Mouse (Mus musculus) MEL (cell line): ENCODE data around the gene Carnmt1. TPM values are rescaled to one million over a fixed set of nuclear protein-coding genes. Genes with fewer than 3 reads are reported as not detected.
A peak's percentile ranks its signal among the peaks of the same experiment; 100 is the strongest.

Experiments used
- DNase-seq: peaks from one replicate; pipeline ENCODE4 v3.0.0; 2011; ENCODE audit warnings: low read depth, low spot score
- H3K27ac ChIP-seq: 2 replicates; pipeline ENCODE4 v1.5.1; 2012; ENCODE audit warnings: low read depth, mild to moderate bottlenecking, control low read depth, low read length, moderate library complexity; ENCODE audit not compliant: control insufficient read depth
- H3K27me3 ChIP-seq, 2 experiments: fragments of 150-350 bp in 1 of 2; sonication (generic) in 1 of 2; 2 replicates each; pipeline ENCODE4 v1.6.1; 2012; ENCODE audit warnings: low read length in 2 of 2, mild to moderate bottlenecking in 2 of 2, improper control_type of control experiment in 1 of 2, moderate library complexity in 1 of 2; ENCODE audit not compliant: insufficient read depth in 2 of 2, control insufficient read depth in 1 of 2
- H3K36me3 ChIP-seq, 2 experiments: 2 replicates each; pipeline ENCODE4 v1.6.1; 2012 to 2014; ENCODE audit warnings: low read length in 2 of 2, improper control_type of control experiment in 1 of 2, inconsistent platforms in 1 of 2, mild to moderate bottlenecking in 1 of 2; ENCODE audit not compliant: insufficient read depth in 2 of 2, control insufficient read depth in 1 of 2
- H3K4me1 ChIP-seq, 2 experiments: fragments of 150-350 bp in 1 of 2; sonication (generic) in 1 of 2; 2 replicates each; pipeline ENCODE4 v1.6.1; 2012; ENCODE audit warnings: low read length in 2 of 2, improper control_type of control experiment in 1 of 2, mild to moderate bottlenecking in 1 of 2; ENCODE audit not compliant: insufficient read depth in 2 of 2, control insufficient read depth in 1 of 2
- H3K4me3 ChIP-seq, 2 experiments: fragments of 150-350 bp in 1 of 2; sonication (generic) in 1 of 2; 2 replicates each; pipeline ENCODE4 v1.5.1; 2012; ENCODE audit warnings: low read depth in 2 of 2, low read length in 2 of 2, mild to moderate bottlenecking in 2 of 2, moderate library complexity in 2 of 2, control low read depth in 1 of 2, improper control_type of control experiment in 1 of 2; ENCODE audit not compliant: control insufficient read depth in 1 of 2, insufficient read depth in 1 of 2
- H3K79me2 ChIP-seq: 2 replicates; pipeline ENCODE4 v1.6.1; 2012; ENCODE audit warnings: mild to moderate bottlenecking, low read length, moderate library complexity; ENCODE audit not compliant: control insufficient read depth, poor library complexity, insufficient read depth
- H3K9ac ChIP-seq: 2 replicates; pipeline ENCODE4 v1.6.1; 2012; ENCODE audit warnings: low read depth, mild to moderate bottlenecking, control low read depth, low read length, moderate library complexity; ENCODE audit not compliant: control insufficient read depth, poor library complexity, severe bottlenecking
- H3K9me3 ChIP-seq: fragments of 150-350 bp; sonication (generic); replicated peaks from 2 replicates; pipeline ENCODE4 v1.6.1; 2012; ENCODE audit warnings: mild to moderate bottlenecking, low read length, improper control_type of control experiment, moderate library complexity; ENCODE audit not compliant: insufficient read depth
- BHLHE40 ChIP-seq: IDR thresholded peaks from 2 replicates; pipeline ENCODE4 v1.6.1; 2012; ENCODE audit warnings: low read depth, mild to moderate bottlenecking, inconsistent platforms, low read length, improper control_type of control experiment, borderline replicate concordance
- CHD1 ChIP-seq: IDR thresholded peaks from 2 replicates; pipeline ENCODE4 v1.6.1; 2012; ENCODE audit warnings: low read depth, mild to moderate bottlenecking, inconsistent platforms, low read length, improper control_type of control experiment
- CHD2 ChIP-seq: IDR thresholded peaks from 2 replicates; pipeline ENCODE4 v1.6.1; 2011; ENCODE audit warnings: low read length, improper control_type of control experiment
- CTCF ChIP-seq, 3 experiments: IDR thresholded peaks in 2 of 3; conservative IDR thresholded peaks in 1 of 3; 2 replicates each; pipeline ENCODE4 v1.5.1; 2011 to 2012; ENCODE audit warnings: low read length in 3 of 3, low read depth in 2 of 3, mild to moderate bottlenecking in 2 of 3, improper control_type of control experiment in 1 of 3, inconsistent platforms in 1 of 3, mixed read lengths in 1 of 3, moderate library complexity in 1 of 3; ENCODE audit not compliant: control insufficient read depth in 1 of 3, insufficient read depth in 1 of 3, poor library complexity in 1 of 3, severe bottlenecking in 1 of 3
- E2F4 ChIP-seq: IDR thresholded peaks from 2 replicates; pipeline ENCODE4 v1.6.1; 2011; ENCODE audit warnings: low read depth, low read length, improper control_type of control experiment, borderline replicate concordance
- ELF1 ChIP-seq: IDR thresholded peaks from 2 replicates; pipeline ENCODE4 v1.6.1; 2014; ENCODE audit warnings: low read depth, mild to moderate bottlenecking, inconsistent platforms, low read length, improper control_type of control experiment, moderate library complexity
- EP300 ChIP-seq, 2 experiments: IDR thresholded peaks; 2 replicates each; pipeline ENCODE4 v1.6.1; 2011; ENCODE audit warnings: improper control_type of control experiment in 2 of 2, low read length in 2 of 2, low read depth in 1 of 2, mild to moderate bottlenecking in 1 of 2
- ETS1 ChIP-seq: IDR thresholded peaks from 2 replicates; pipeline ENCODE4 v1.6.1; 2012; ENCODE audit warnings: low read depth, mild to moderate bottlenecking, inconsistent platforms, low read length, improper control_type of control experiment, moderate library complexity
- GABPA ChIP-seq: IDR thresholded peaks from 2 replicates; pipeline ENCODE4 v1.6.1; 2012; ENCODE audit warnings: low read depth, mild to moderate bottlenecking, inconsistent platforms, low read length, improper control_type of control experiment, moderate library complexity
- GATA1 ChIP-seq: IDR thresholded peaks from 2 replicates; pipeline ENCODE4 v1.6.1; 2011; ENCODE audit warnings: low read depth, low read length, improper control_type of control experiment
- HCFC1 ChIP-seq: IDR thresholded peaks from 2 replicates; pipeline ENCODE4 v1.6.1; 2012; ENCODE audit warnings: low read depth, mild to moderate bottlenecking, inconsistent platforms, low read length, improper control_type of control experiment, moderate library complexity
- JUND ChIP-seq: IDR thresholded peaks from 2 replicates; pipeline ENCODE4 v1.6.1; 2011; ENCODE audit warnings: low read depth, mild to moderate bottlenecking, improper control_type of control experiment, low read length
- KAT2A ChIP-seq: conservative IDR thresholded peaks from 2 replicates; pipeline ENCODE4 v1.6.1; 2012; ENCODE audit warnings: low read depth, low read length, improper control_type of control experiment, inconsistent platforms
- MAFK ChIP-seq: IDR thresholded peaks from 2 replicates; pipeline ENCODE4 v1.6.1; 2011; ENCODE audit warnings: low read depth, mild to moderate bottlenecking, low read length, improper control_type of control experiment, borderline replicate concordance
- MAX ChIP-seq: IDR thresholded peaks from 2 replicates; pipeline ENCODE4 v1.6.1; 2011; ENCODE audit warnings: low read length, improper control_type of control experiment
- MAZ ChIP-seq: IDR thresholded peaks from 2 replicates; pipeline ENCODE4 v1.6.1; 2012; ENCODE audit warnings: low read depth, mild to moderate bottlenecking, inconsistent platforms, low read length, improper control_type of control experiment
- MEF2A ChIP-seq: IDR thresholded peaks from 2 replicates; pipeline ENCODE4 v1.6.1; 2014; ENCODE audit warnings: low read depth, mild to moderate bottlenecking, inconsistent platforms, low read length, improper control_type of control experiment; ENCODE audit not compliant: poor library complexity, insufficient replicate concordance, severe bottlenecking; ENCODE audit errors: extremely low read depth
- MYB ChIP-seq: IDR thresholded peaks from 2 replicates; pipeline ENCODE4 v1.6.1; 2011; ENCODE audit warnings: mild to moderate bottlenecking, low read depth, low read length, improper control_type of control experiment
- MYC ChIP-seq: IDR thresholded peaks from 2 replicates; pipeline ENCODE4 v1.6.1; 2011; ENCODE audit warnings: low read depth, mild to moderate bottlenecking, low read length, improper control_type of control experiment, moderate library complexity
- NELFE ChIP-seq: IDR thresholded peaks from 2 replicates; pipeline ENCODE4 v1.6.1; 2011; ENCODE audit warnings: low read depth, low read length, improper control_type of control experiment
- NRF1 ChIP-seq: IDR thresholded peaks from 2 replicates; pipeline ENCODE4 v1.6.1; 2014; ENCODE audit warnings: low read depth, mild to moderate bottlenecking, inconsistent platforms, low read length, improper control_type of control experiment, moderate library complexity; ENCODE audit not compliant: poor library complexity, insufficient read depth, severe bottlenecking
- POLR2A ChIP-seq, 2 experiments: IDR thresholded peaks; 2 replicates each; pipeline ENCODE4 v1.6.1; 2011 to 2012; ENCODE audit warnings: low read length in 2 of 2, mild to moderate bottlenecking in 2 of 2, control low read depth in 1 of 2, improper control_type of control experiment in 1 of 2, low read depth in 1 of 2, moderate library complexity in 1 of 2; ENCODE audit not compliant: control insufficient read depth in 1 of 2, insufficient read depth in 1 of 2, poor library complexity in 1 of 2
- POLR2AphosphoS2 ChIP-seq: IDR thresholded peaks from 2 replicates; pipeline ENCODE4 v1.6.1; 2011; ENCODE audit warnings: low read length, improper control_type of control experiment
- POLR2AphosphoS5 ChIP-seq: IDR thresholded peaks from 2 replicates; pipeline ENCODE4 v1.6.1; 2012; ENCODE audit warnings: low read depth, borderline replicate concordance, mild to moderate bottlenecking, inconsistent platforms, low read length, moderate library complexity, mixed read lengths
- RAD21 ChIP-seq: IDR thresholded peaks from 2 replicates; pipeline ENCODE4 v1.6.1; 2011; ENCODE audit warnings: mild to moderate bottlenecking, low read depth, low read length, improper control_type of control experiment
- RCOR1 ChIP-seq: IDR thresholded peaks from 2 replicates; pipeline ENCODE4 v1.6.1; 2012; ENCODE audit warnings: low read depth, mild to moderate bottlenecking, inconsistent platforms, low read length, improper control_type of control experiment
- SIN3A ChIP-seq: IDR thresholded peaks from 2 replicates; pipeline ENCODE4 v1.6.1; 2012; ENCODE audit warnings: low read length, improper control_type of control experiment, inconsistent platforms
- SMC3 ChIP-seq: IDR thresholded peaks from 2 replicates; pipeline ENCODE4 v1.6.1; 2011; ENCODE audit warnings: low read depth, low read length, improper control_type of control experiment
- TAL1 ChIP-seq: IDR thresholded peaks from 2 replicates; pipeline ENCODE4 v1.6.1; 2012; ENCODE audit warnings: mild to moderate bottlenecking, inconsistent platforms, low read length, moderate library complexity, mixed read lengths
- TBP ChIP-seq: IDR thresholded peaks from 2 replicates; pipeline ENCODE4 v1.8.0; 2011; ENCODE audit warnings: low read depth, low read length, improper control_type of control experiment
- TCF12 ChIP-seq: IDR thresholded peaks from 2 replicates; pipeline ENCODE4 v1.6.1; 2014; ENCODE audit warnings: low read depth, mild to moderate bottlenecking, inconsistent platforms, low read length, improper control_type of control experiment, moderate library complexity
- UBTF ChIP-seq: IDR thresholded peaks from 2 replicates; pipeline ENCODE4 v1.6.1; 2012; ENCODE audit warnings: low read depth, mild to moderate bottlenecking, inconsistent platforms, low read length, improper control_type of control experiment, moderate library complexity, borderline replicate concordance; ENCODE audit not compliant: insufficient read depth
- USF2 ChIP-seq, 2 experiments: IDR thresholded peaks; 2 replicates each; pipeline ENCODE4 v1.6.1; 2011 to 2012; ENCODE audit warnings: improper control_type of control experiment in 2 of 2, low read length in 2 of 2, borderline replicate concordance in 1 of 2, inconsistent platforms in 1 of 2, low read depth in 1 of 2, mild to moderate bottlenecking in 1 of 2; ENCODE audit not compliant: insufficient read depth in 1 of 2
- ZC3H11A ChIP-seq: IDR thresholded peaks from 2 replicates; pipeline ENCODE4 v1.6.1; 2012; ENCODE audit warnings: low read depth, mild to moderate bottlenecking, inconsistent platforms, low read length, improper control_type of control experiment
- ZKSCAN1 ChIP-seq: IDR thresholded peaks from 2 replicates; pipeline ENCODE4 v1.6.1; 2012; ENCODE audit warnings: low read depth, mild to moderate bottlenecking, inconsistent platforms, low read length, improper control_type of control experiment, moderate library complexity
- ZMIZ1 ChIP-seq: IDR thresholded peaks from 2 replicates; pipeline ENCODE4 v1.6.1; 2012; ENCODE audit warnings: low read depth, mild to moderate bottlenecking, inconsistent platforms, low read length, improper control_type of control experiment, moderate library complexity
- ZNF384 ChIP-seq: IDR thresholded peaks from 2 replicates; pipeline ENCODE4 v1.6.1; 2012; ENCODE audit warnings: low read depth, mild to moderate bottlenecking, inconsistent platforms, low read length, improper control_type of control experiment
- polyA plus RNA-seq, 2 experiments: library from polyadenylated mRNA; stranded (reverse) in 1 of 2; unstranded in 1 of 2; fragments of >175 nt in 1 of 2; fragments of >200 nt in 1 of 2; gene quantifications; 2 replicates each; pipeline versions ENCODE4 v1.2.1 to v1.2.4; 2012; ENCODE audit warnings: low replicate concordance in 2 of 2, low read depth in 1 of 2; ENCODE audit not compliant: insufficient read length in 2 of 2, insufficient read depth in 1 of 2, missing spikeins in 1 of 2
- total RNA-seq: library from RNA; depleted of rRNA; stranded (reverse); fragments of 300-350 nt; gene quantifications from 2 replicates; pipeline ENCODE4 v1.2.3, GENCODE M21; 2012

Carnmt1 gene
- total and polyA plus RNA-seq, 3 experiments, result 15.4 to 23.3 TPM; not detected in 1

GRCm38 (mm10) chr19:18644084-18644483 lies 26.5 kb upstream of the Carnmt1 start:
- Histone ChIP-seq H3K4me1 (peaks cover 29 to 35% of the 10 kb centered on the region in 2 experiments), H3K4me3 (peak overlapping the region in 1 of 2 experiments; percentile 36; a peak in 1 of 4 replicates), H3K27ac (peak overlapping the region; percentile 98), H3K79me2 (no peaks in the 10 kb centered on the region; the same call in 1 of the 2 replicates), H3K9ac (peak overlapping the region; percentile 59), H3K36me3 (peaks cover 10 to 51% of the 10 kb centered on the region in 2 experiments), H3K9me3 (no peaks in the 10 kb centered on the region), H3K27me3 (no peaks in the 10 kb centered on the region)
- DNase-seq, result peak; percentile 92
- peak; percentile 43 to 61; a peak in 2 of 4 replicates for TF ChIP-seq POLR2A (IDR thresholded peaks at IDR 0.05; ENCODE audit: control insufficient read depth in 1 of 2, insufficient read depth in 1 of 2, low read depth in 1 of 2, low read length in 2 of 2, poor library complexity in 1 of 2)
- peak; percentile 46; the same call in 1 of the 2 replicates for TF ChIP-seq NELFE
- no peak for TF ChIP-seq MEF2A
- TF ChIP-seq MAFK, result no peak
- TF ChIP-seq RCOR1, result peak; percentile 12; the same call in 1 of the 2 replicates
- TF ChIP-seq CHD1, result no peak
- TF ChIP-seq EP300 (IDR thresholded peaks at IDR 0.05; ENCODE audit: low read depth in 1 of 2, low read length in 2 of 2), result peak; percentile 46 to 77; a peak in 2 of 4 replicates
- TF ChIP-seq POLR2AphosphoS2, result peak; percentile 66; the same call in 1 of the 2 replicates
- no peak for TF ChIP-seq ZMIZ1
- TF ChIP-seq TCF12, result peak; percentile 36; the same call in 1 of the 2 replicates
- TF ChIP-seq E2F4, result no peak
- no peak for TF ChIP-seq MAZ
- TF ChIP-seq UBTF, result no peak
- peak; percentile 70; the same call in 1 of the 2 replicates for TF ChIP-seq SIN3A
- TF ChIP-seq TBP, result no peak; the same call in none of the 2 replicates
- TF ChIP-seq CHD2, result no peak
- TF ChIP-seq MAX, result peak; percentile 78
- TF ChIP-seq NRF1, result no peak
- TF ChIP-seq ELF1, result no peak
- TF ChIP-seq ZKSCAN1, result no peak
- TF ChIP-seq JUND, result 0 out of 2 replicates have a peak, but pooled peaks have one; percentile 65
- TF ChIP-seq ETS1, result peak; percentile 92
- peak; percentile 81 for TF ChIP-seq BHLHE40
- TF ChIP-seq POLR2AphosphoS5, result no peak
- TF ChIP-seq ZC3H11A, result no peak
- no peak for TF ChIP-seq RAD21
- TF ChIP-seq CTCF (IDR thresholded peaks at IDR 0.05 in 2 of 3, conservative IDR thresholded peaks at IDR 0.05 in 1 of 3; ENCODE audit: control insufficient read depth in 1 of 3, insufficient read depth in 1 of 3, low read depth in 2 of 3, low read length in 3 of 3, poor library complexity in 1 of 3, severe bottlenecking in 1 of 3), result no peak
- peak; percentile 84 for TF ChIP-seq GATA1
- TF ChIP-seq TAL1, result no peak; the same call in 1 of the 2 replicates
- peak; percentile 47; the same call in 1 of the 2 replicates for TF ChIP-seq HCFC1
- no peak for TF ChIP-seq KAT2A
- no peak for TF ChIP-seq SMC3
- peak; percentile 50; the same call in 1 of the 2 replicates for TF ChIP-seq MYC
- 0 out of 2 replicates have a peak, but pooled peaks have one; percentile 17 for TF ChIP-seq MYB
- TF ChIP-seq ZNF384, result no peak
- TF ChIP-seq USF2 (IDR thresholded peaks at IDR 0.05; ENCODE audit: borderline replicate concordance in 1 of 2, insufficient read depth in 1 of 2, low read depth in 1 of 2, low read length in 2 of 2), result peak; percentile 37 to 89; a peak in 3 of 4 replicates
- no peak for TF ChIP-seq GABPA
